Mouse (Mus musculus): ENCODE measurements around the gene Tubd1.

DNA sequence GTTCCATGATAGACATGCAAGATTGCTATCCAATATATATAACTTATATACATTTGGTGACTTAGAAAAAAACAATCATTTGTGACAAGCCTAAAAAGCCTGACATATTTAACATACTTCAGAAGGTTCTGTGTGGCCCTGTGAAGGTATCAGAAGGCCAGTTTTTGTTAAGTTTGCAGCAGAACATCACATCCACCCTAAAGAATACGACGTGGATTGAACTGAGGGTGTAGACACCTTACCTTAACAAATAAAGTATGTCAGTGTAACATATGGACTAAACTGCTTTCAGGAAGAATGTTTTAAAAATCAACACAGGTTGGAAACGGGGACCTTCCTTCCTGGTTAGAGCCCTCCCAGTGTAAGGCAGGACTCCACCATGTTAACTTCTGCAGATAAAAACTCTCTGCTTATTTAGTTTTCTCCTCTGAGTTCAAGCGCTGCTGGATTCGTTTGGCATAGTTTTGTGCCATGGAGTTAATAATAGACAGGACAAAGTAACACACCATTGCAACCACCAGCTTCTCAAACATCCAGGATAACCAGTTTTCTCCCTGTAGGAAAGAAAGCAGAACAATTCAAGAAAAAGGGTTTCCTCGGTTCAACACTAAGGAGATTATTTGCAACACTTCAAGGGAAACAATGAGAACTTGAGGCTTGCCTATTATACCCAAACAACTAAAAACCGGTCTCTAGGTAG is 40.3 kb downstream of the Tubd1 start:
- TF ChIP-seq POLR2A (IDR thresholded peaks at IDR 0.05; ENCODE audit: insufficient read length, low read depth) (peak; percentile 16), TCF12 (IDR thresholded peaks at IDR 0.05; ENCODE audit: insufficient read depth, poor library complexity, severe bottlenecking) (no peak), MAX (IDR thresholded peaks at IDR 0.05; ENCODE audit: low read depth) (no peak), POLR2AphosphoS2 (IDR thresholded peaks at IDR 0.05; ENCODE audit: insufficient read length, low read depth) (no peak), E2F4 (IDR thresholded peaks at IDR 0.05; ENCODE audit: insufficient read depth) (no peak), USF1 (IDR thresholded peaks at IDR 0.05; ENCODE audit: low read depth) (no peak)
